Mouse (Mus musculus) gastrocnemius, postnatal 25 days (tissue): ENCODE results near the gene Pdia3. TPM values are rescaled to one million over a fixed set of nuclear protein-coding genes. Genes with fewer than 3 reads are reported as not detected.
"Not testable (repeated sequence)": the region's sequence is repeated elsewhere in the genome, so short reads cannot be mapped to it uniquely, and the experiment has no call there.

Experiments used
- DNase-seq: peaks from one replicate; pipeline ENCODE4 v3.0.0; 2022
- total RNA-seq, 2 experiments: library from RNA; stranded (reverse); gene quantifications; 1 replicate in 1 of 2; 2 replicates in 1 of 2; pipeline ENCODE4 v1.2.3; 2021

Pdia3 gene
- total RNA-seq, 2 experiments from 2014 or later: 46.2 to 51.0 TPM

GRCm38 (mm10) chr2:121442259-121443067 is 28.9 kb downstream of the Pdia3 start:
- DNase-seq: peak; percentile 58

DNA sequence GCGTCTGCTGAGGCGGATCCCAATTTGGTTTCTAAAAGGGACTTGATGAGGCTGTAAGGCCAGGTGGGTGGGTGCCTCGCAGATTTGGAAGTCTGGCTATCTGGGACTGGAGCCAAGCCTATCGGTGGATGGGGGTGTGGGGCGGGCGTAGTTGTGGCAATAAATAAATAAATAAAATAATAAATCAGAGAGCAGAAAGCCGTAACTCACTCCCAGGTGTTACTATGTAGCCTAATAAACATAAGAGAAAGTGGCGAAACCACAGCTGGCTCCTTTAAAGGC is 29.4 kb downstream of the Pdia3 start:
- DNase-seq: no peak

DNA sequence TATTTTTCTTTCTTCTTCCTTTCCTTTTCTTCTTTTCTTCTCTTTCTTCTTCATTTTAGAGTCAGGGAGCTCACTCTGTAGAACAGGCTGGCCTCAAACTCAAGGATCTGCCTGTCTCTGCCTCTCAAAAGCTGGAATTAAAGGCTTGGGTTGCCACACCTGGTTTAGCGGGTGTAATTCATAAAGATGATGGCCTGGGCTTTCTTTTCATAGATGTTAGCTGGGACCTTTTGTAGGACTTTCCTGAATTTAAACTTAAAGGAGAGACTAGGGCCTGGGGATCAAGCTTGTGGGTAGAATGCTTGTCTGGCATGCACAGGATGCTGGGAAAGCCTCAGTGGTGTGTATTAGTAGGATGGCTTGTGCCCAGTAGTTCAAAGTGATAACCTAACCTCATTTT is 30.6 kb downstream of the Pdia3 start, which contains the start of gene Ell3:
Ell3 (minus strand) TSS at position 101 of the 400 bp plus-strand sequence.
- DNase-seq: no peak

GRCm38 (mm10) chr2:121445117-121445516 is 31.5 kb downstream of the Pdia3 start:
- DNase-seq: no peak

GRCm38 (mm10) chr2:121446506-121446905 is 32.9 kb downstream of the Pdia3 start:
- DNase-seq: no peak

DNA sequence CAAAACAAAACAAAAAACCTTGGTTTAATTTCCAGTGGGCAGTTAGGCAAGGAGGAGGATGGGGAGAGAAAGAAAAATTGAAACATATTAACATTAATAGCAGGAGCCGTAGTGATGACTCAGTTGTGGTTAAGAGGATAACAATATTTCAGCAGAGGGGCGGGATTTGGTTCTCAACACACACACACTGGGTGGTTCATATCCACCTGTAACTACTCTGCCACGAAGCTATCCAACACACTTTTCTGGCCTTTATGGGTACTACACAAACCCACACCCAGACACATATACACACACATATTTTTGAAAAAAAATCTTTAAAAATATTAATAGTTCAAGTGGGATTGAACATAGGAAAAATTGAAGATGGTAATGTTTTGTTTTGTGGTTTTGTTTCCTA is 33.4 kb downstream of the Pdia3 start:
- DNase-seq: no peak

GRCm38 (mm10) chr2:121448136-121448535 is 34.6 kb downstream of the Pdia3 start:
- no peak for DNase-seq

GRCm38 (mm10) chr2:121448739-121449535 is 35.4 kb downstream of the Pdia3 start, which contains the start of gene Serf2:
Gene Serf2, plus strand, starts transcription at chr2:121449195.
- peak; percentile 100 for DNase-seq

DNA sequence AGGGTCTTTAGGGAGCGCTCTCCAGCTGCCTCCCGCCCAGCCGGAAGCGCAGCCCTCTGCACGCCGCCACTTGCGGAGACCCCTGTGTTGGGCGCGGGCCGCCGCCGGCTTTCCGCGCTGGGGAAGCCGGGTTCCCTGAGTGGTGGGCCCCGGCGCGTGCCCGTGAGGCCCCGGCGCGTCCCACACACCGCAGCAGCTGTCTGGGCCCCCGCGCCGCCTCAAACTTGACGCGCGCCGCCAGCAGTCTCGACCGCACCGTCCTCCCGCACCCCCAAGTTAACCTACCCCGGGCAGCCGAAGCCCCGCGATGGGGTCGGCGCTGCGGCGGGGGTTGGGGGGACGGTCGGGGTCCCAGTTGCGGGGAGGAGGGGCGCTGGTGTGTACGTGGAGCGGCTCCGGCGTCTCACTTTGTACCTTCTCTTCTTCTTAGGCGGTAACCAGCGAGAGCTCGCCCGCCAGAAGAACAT is 36.0 kb downstream of the Pdia3 start:
- peak; percentile 37 for DNase-seq

DNA sequence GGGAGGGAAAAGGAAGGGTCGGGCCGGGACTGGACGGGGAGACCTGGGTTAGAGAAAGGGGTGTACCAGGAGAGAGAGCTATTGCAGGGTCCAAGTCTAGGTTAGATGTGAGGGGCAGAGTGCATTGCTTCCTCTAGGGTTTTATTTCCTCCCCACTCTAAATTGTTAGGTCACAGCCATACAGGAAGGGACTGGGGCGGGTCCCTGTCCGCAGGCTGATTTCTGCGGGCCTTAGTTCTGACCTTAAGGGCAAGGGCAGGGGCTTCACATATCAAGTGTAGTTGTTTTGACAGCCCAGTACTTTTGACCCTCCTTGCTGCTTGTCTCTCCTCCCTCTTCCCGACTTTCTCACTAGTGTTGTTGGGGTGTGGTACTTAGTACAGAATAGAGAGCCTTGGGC is 36.5 kb downstream of the Pdia3 start:
- no peak for DNase-seq

DNA sequence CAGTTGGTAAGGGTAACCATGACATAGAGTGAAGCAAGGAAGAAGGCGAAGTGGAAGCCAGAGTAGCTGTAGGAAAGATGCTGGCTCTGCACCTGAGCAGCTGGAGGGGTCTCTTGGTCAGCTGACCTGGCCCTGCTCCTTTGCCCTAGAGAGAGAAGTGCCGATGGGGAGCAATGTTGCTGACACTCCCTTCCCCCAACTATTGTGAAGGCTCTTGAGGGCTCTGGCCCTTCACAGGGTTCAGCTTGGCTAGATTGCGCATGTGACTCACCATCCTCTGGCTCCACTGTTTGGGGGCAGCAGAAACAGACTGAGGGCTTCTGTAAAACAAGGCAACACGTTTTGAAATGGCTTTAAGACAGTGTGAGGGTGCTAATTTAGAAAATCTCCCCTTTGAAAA is 38.8 kb downstream of the Pdia3 start:
- no peak for DNase-seq

GRCm38 (mm10) chr2:121452990-121453389 is 39.4 kb downstream of the Pdia3 start, which contains the start of gene Hypk:
Gene Hypk, plus strand, starts transcription at chr2:121453290.
- no peak for DNase-seq

- no peak for DNase-seq
Observed at GRCm38 (mm10) chr2:121453917-121454316, 40.3 kb downstream of the Pdia3 start.

GRCm38 (mm10) chr2:121455534-121455933 is 42.0 kb downstream of the Pdia3 start:
- DNase-seq: no peak

- peak; percentile 72 for DNase-seq
Observed at GRCm38 (mm10) chr2:121456692-121457642, 43.4 kb downstream of the Pdia3 start, which contains the start of gene Serinc4. Gene Serinc4, minus strand, starts transcription at chr2:121456781.

DNA sequence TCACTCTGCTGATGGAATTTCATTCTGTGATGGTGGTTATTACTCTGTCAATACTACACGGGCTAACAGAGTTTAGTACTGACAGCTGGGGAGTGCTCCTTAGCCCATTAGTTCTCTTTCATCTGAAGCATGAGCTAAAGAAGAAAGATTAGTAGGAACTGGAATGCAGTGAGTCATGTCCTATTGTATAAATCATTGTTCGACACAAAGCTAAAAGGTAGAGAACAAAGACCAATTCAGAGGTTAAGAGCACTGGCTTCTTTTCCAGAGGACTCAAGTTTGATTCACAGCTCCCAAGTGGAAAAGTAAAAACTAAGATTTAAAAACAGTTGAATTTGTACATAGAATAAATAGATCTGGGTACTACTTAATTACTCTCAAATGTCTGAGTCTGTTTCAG is 46.5 kb downstream of the Pdia3 start:
- no peak for DNase-seq

DNA sequence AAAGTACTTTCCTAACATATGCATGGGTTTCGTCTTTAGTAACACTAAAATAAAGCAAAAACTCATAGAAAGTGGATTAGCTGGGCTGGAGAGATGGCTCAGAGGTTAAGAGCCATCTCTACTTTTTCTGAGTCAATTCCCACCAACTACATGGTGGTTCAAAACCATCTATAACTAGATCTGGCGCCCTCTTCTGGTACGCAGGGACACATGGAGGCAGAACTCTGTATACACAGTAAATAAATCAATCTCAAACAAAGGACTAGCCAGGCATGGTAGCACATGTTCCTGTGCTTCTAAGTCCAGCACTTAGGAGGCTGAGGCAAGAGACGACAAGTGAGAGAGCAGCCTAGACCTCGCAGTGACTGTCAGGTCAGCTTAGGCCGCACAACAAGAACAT is 55.4 kb downstream of the Pdia3 start:
- DNase-seq: not testable (repeated sequence)

DNA sequence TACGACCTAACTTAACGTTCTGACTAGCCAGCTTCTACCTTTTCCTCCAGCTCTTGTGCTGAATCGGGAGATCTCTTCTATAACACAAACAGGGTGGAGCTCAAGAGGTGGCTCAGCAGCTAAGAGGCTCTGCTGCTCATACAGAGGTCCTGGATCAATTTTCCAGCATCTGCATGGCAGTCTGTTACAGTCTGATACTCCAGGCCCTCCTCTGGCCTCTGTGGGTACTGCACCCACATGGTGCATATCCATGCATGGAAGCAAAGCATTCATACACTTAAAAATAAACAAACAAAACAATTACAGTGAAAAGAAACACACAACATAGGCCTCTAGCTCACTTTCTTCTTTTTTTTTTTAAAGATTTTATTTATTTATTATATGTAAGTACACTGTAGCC is 59.2 kb downstream of the Pdia3 start:
- not testable (repeated sequence) for DNase-seq

DNA sequence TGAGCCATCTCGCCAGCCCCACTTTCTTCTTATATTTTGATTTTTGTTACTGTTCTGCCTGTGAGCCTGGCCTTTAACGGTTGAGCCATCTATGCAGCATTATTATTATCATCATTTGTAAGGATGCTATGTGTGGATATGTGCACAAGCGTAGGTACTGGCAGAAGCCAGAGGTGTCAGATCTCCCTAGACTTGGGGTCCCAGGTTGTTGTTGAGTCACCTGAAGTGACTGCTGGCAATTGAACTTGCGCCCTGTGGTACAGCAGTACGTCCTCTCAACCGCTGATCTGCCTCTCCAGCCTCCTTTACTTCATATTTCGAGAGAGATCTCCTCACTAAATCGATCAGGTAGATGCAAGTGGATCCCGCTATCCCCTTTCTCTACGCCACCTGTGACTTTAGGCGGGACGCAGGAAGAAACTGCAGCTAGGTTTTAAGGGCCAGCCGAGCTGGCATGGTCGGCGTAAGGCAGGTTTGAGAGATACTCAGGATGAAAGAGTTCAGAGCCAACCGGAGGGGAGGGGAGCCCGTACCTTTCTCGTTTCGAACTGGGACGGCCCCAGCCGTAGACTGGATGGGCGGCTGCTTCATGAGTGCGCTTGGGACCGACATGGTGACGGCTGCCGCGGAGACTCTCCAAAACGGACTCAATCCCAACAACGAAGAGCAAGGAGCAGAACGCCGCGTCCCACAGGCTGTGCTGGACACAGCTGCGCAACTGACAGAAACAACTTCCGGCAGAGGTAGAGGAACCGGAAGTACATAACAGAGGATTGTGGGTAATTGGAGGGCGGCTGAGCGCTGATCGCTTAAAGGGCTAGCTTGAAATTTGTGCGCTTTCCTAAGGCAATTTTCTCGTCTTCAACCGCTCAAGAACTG is 60.0 kb downstream of the Pdia3 start, which contains the start of gene Mfap1b:
Mfap1b (minus strand) TSS at position 767 of the 879 bp plus-strand sequence.
- DNase-seq: peak; percentile 82

GRCm38 (mm10) chr2:121474180-121474535 is 60.6 kb downstream of the Pdia3 start:
- no peak for DNase-seq

- not testable (repeated sequence) for DNase-seq
Observed at GRCm38 (mm10) chr2:121475306-121475705, 61.7 kb downstream of the Pdia3 start.
